Mouse (Mus musculus) adrenal gland, adult 8-10 months (tissue): Measurements from ENCODE around the gene Krtap10-4. TPM values are rescaled to one million over a fixed set of nuclear protein-coding genes. Genes with fewer than 3 reads are reported as not detected.
"Not testable (repeated sequence)": the region's sequence is repeated elsewhere in the genome, so short reads cannot be mapped to it uniquely, and the experiment has no call there.

ENCODE experiments used
- DNase-seq: peaks from one replicate; pipeline ENCODE4 v3.0.0; 2022
- total RNA-seq, 4 experiments: library from RNA; stranded (reverse); gene quantifications; 2 replicates each; pipeline ENCODE4 v1.2.4; 2022

The Krtap10-4 gene
- total RNA-seq, 4 experiments from 2014 or later, result not detected

DNA sequence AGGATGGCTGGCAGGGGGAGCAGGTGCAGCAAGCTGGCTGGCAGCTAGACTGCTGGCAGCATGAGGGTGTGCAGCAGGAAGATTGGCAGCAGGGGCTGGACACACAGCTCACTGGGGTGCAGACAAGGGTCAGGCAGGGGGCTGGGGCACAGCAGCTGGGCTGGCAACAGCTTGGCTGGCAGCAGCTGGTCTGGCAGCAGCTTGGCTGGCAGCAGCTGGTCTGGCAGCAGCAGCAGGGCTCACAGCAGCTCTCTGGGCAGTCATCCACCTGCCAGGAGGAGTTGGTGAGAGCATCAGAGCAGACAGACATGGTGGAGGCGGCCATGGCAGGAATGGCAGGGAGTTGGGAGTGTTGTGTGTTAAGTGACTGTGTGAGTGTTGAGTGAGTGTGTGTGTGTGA is 39.0 kb downstream of the Krtap10-4 start, which contains the start of gene Gm7137:
TSS of gene Gm7137 (minus strand) at position 325 of the 400 bp plus-strand sequence.
- DNase-seq, result not testable (repeated sequence)

DNA sequence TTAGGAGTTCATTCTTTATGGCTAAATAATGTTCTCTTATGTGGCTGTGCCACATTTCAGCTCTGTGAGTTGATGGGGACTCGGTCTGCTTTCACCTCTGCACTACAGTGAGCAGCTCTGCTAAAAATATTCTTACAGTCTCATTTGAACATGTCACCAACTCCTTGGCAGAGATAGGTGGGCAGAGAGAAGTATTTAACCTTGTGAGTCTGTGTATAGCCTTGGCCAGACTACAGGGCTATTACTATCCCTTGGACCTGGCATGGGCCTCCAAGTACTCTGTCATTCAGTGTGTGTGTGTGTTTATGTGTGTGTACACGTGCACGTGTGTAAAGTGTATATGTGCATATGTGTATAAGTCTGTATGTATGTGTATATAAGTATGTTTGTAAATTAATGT is 43.5 kb downstream of the Krtap10-4 start:
- not testable (repeated sequence) for DNase-seq

DNA sequence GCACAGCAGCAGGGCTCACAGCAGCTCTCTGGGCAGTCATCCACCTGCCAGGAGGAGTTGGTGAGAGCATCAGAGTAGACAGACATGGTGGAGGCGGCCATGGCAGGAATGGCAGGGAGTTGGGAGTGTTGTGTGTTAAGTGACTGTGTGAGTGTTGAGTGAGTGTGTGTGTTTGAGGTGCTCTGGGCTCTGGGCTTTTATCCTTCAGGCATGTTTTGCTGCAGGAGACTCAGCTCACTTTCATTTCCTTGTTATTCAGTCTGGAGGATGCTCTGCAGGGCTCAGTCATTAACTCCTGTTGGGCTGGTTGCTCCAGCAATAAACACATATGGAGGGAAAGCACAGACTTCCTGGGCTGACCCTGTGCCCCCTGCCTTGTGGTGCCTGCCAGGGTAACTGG is 44.5 kb downstream of the Krtap10-4 start, which contains the start of gene Gm3250:
TSS of gene Gm3250 (minus strand) at position 101 of the 400 bp plus-strand sequence.
- not testable (repeated sequence) for DNase-seq

DNA sequence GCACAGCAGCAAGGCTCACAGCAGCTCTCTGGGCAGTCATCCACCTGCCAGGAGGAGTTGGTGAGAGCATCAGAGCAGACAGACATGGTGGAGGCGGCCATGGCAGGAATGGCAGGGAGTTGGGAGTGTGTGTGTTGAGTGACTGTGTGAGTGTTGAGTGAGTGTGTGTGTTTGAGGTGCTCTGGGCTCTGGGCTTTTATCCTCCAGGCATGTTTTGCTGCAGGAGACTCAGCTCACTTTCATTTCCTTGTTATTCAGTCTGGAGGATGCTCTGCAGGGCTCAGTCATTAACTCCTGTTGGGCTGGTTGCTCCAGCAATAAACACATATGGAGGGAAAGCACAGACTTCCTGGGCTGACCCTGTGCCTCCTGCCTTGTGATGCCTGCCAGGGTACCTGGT is 50.1 kb downstream of the Krtap10-4 start, which contains the start of gene Gm7138:
TSS of gene Gm7138 (minus strand) at position 101 of the 400 bp plus-strand sequence.
- DNase-seq, result not testable (repeated sequence)

Other genes starting within 250 kb of the Krtap10-4 start
- 100 to 1,000 TPM; 207 to 236 (median 225) TPM for gene Pttg1ip, start 245.4 kb downstream of the Krtap10-4 start, total RNA-seq
- gene Sumo3, start 221.0 kb downstream of the Krtap10-4 start, total RNA-seq, result 100 to 1,000 TPM in 3 of 4 experiments, 10 to 100 TPM in 1; 98.9 to 125 (median 115) TPM
- 10 to 100 TPM; 15.2 to 24.8 (median 18.1) TPM for gene Gm49325, start 220.9 kb downstream of the Krtap10-4 start, total RNA-seq
- 10 to 100 TPM; 46.0 to 63.0 (median 53.7) TPM for gene Ube2g2, start 204.8 kb downstream of the Krtap10-4 start, total RNA-seq
- gene Tspear, start 140.5 kb downstream of the Krtap10-4 start, total RNA-seq, result 1 to 10 TPM in 1 of 4 experiments, under 1 TPM in 3; 0.15 to 1.4 (median 0.81) TPM
- gene Gm19402, start 136.3 kb downstream of the Krtap10-4 start, total RNA-seq, result not detected
- gene Gm9508, start 129.9 kb downstream of the Krtap10-4 start, total RNA-seq, result not detected
- not detected for gene Gm10272, start 120.5 kb downstream of the Krtap10-4 start, total RNA-seq
- not detected for gene Gm10024, start 115.6 kb downstream of the Krtap10-4 start, total RNA-seq
- gene Gm10142, start 111.3 kb downstream of the Krtap10-4 start, total RNA-seq, result not detected
- gene Krtap12-1, start 106.5 kb downstream of the Krtap10-4 start, total RNA-seq, result not detected
- gene Gm10100, start 100.6 kb downstream of the Krtap10-4 start, total RNA-seq, result not detected
- not detected for gene Gm18596, start 84.5 kb downstream of the Krtap10-4 start, total RNA-seq
- not detected for gene Gm9736, start 75.7 kb downstream of the Krtap10-4 start, total RNA-seq
- not detected for gene Gm3233, start 67.4 kb downstream of the Krtap10-4 start, total RNA-seq
- not detected for gene Gm3238, start 55.8 kb downstream of the Krtap10-4 start, total RNA-seq
- not detected for gene Gm7138, start 50.2 kb downstream of the Krtap10-4 start, total RNA-seq
- not detected for gene Gm3250, start 44.6 kb downstream of the Krtap10-4 start, total RNA-seq
- not detected for gene Gm7137, start 38.9 kb downstream of the Krtap10-4 start, total RNA-seq
- gene Gm9639, start 32.0 kb downstream of the Krtap10-4 start, total RNA-seq, result not detected
- gene Gm19668, start 28.0 kb downstream of the Krtap10-4 start, total RNA-seq, result not detected
- not detected for gene Gm9507, start 15.3 kb downstream of the Krtap10-4 start, total RNA-seq
- gene Gm2696, start 12.4 kb downstream of the Krtap10-4 start, total RNA-seq, result not detected
- gene Krtap10-10, start 8.9 kb upstream of the Krtap10-4 start, total RNA-seq, result not detected
- gene Gm36176, start 19.7 kb upstream of the Krtap10-4 start, total RNA-seq, result not detected
- gene Gm10318, start 25.8 kb upstream of the Krtap10-4 start, total RNA-seq, result not detected
- gene Gm3285, start 34.9 kb upstream of the Krtap10-4 start, total RNA-seq, result not detected
- 10 to 100 TPM in 1 of 4 experiments, 1 to 10 TPM in 3; 5.5 to 10.8 (median 7.3) TPM for gene Lrrc3, start 75.4 kb upstream of the Krtap10-4 start, total RNA-seq
- gene Trpm2, start 143.5 kb upstream of the Krtap10-4 start, total RNA-seq, result 10 to 100 TPM in 2 of 4 experiments, 1 to 10 TPM in 2; 2.2 to 10.4 (median 7.6) TPM
- gene 1810043G02Rik, start 151.4 kb upstream of the Krtap10-4 start, total RNA-seq, result 10 to 100 TPM; 18.8 to 41.2 (median 28.6) TPM
- 100 to 1,000 TPM in 1 of 4 experiments, 10 to 100 TPM in 3; 79.7 to 108 (median 89.6) TPM for gene Pfkl, start 183.0 kb upstream of the Krtap10-4 start, total RNA-seq
- gene Dnmt3l, start 214.9 kb upstream of the Krtap10-4 start, total RNA-seq, result 10 to 100 TPM in 3 of 4 experiments, 1 to 10 TPM in 1; 4.3 to 41.2 (median 20.8) TPM
- gene Aire, start 216.5 kb upstream of the Krtap10-4 start, total RNA-seq, result not detected
- 10 to 100 TPM; 17.7 to 20.6 (median 18.7) TPM for gene Icosl, start 242.2 kb upstream of the Krtap10-4 start, total RNA-seq